8 mouse cellular contexts compared by ENCODE assay signal in the genomic region with DNA sequence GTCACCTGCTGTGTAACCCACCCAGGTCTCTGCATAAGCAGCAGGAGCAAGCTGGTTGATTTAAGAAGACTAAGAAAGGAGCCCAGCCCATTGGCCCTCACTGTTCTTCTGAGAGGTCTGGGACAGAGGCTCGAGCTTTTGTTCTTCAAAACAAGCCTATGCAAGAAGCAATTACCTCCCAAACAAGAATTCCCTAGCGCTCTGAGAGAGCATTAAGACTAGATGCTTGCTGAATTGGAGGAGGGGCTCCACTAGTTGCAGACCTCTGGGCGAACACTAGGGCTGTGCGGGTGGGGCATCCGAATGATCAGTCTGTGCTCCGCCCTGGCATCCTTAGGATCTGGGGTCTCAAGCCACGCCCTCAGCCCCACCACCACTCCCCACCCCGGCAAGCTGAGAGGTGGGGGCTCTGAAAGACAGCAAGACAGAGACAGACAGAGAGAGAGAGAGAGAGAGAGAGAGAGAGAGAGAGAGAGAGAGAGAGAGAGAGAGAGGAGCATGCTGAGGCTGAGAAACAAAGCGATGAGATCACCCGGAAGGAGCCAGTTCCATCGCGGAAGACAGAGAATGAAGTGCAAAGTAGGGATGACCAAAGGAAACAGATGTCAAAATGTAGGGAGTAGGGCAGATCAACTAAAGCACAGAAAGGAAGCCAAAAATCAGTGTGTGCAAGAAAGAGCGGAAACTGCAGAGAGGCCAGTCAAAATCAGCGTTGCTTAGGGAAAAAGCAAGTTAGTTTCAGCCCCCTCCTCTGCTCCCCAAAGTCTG. TPM values are rescaled to one million over a fixed set of nuclear protein-coding genes. Genes with fewer than 3 reads are reported as not detected.
DNase-seq lines count a peak whose midpoint lies in the region; ATAC-seq and TF ChIP-seq lines count a peak whose summit lies in the region.

No protein-coding gene starts in this region.

- 8% methylated on average over 14 of the region's 14 CpGs for WGBS in intestine, postnatal 0 days
- WGBS in midbrain, embryonic 16.5 days, result 4% methylated on average over 14 of the region's 14 CpGs

- peak; percentile 41; the same call in 1 of the 2 replicates for TF ChIP-seq CTCF in intestine, postnatal 0 days (IDR thresholded peaks at IDR 0.05; ENCODE audit: low read depth)

- H3K4me2 ChIP-seq in intestine, postnatal 0 days (replicated peaks; ENCODE audit: low read depth), result peak overlapping the region; percentile 44
- peak overlapping the region; percentile 42 for H3K4me2 ChIP-seq in midbrain, embryonic 16.5 days (ENCODE audit: low read length)

- H3K4me3 ChIP-seq in intestine, postnatal 0 days (ENCODE audit: low read depth, low read length), result peak overlapping the region; percentile 13; the same call in 1 of the 2 replicates
- peak overlapping the region; percentile 20; the same call in 1 of the 2 replicates for H3K4me3 ChIP-seq in midbrain, embryonic 16.5 days (ENCODE audit: low read depth, low read length)

- H3K9ac ChIP-seq in intestine, postnatal 0 days (ENCODE audit: low read depth, low read length), result no peak overlapping the region
- 0 out of 2 replicates have a peak overlapping the region, but pooled peaks have one; percentile 41 for H3K9ac ChIP-seq in midbrain, embryonic 16.5 days (ENCODE audit: low read depth, low read length)

- ATAC-seq in frontal cortex, adult (ENCODE audit: low TSS enrichment), result peak; percentile 52
- ATAC-seq in intestine, postnatal 0 days, result peak; percentile 38; the same call in 1 of the 2 replicates
- ATAC-seq in midbrain, embryonic 16.5 days, result peak; percentile 64

- H3K27me3 ChIP-seq in intestine, postnatal 0 days (replicated peaks; ENCODE audit: control insufficient read depth, insufficient read depth, low read length), result no peaks in the 10 kb centered on the region
- H3K27me3 ChIP-seq in midbrain, embryonic 16.5 days (ENCODE audit: control insufficient read depth, insufficient read depth, low read depth, low read length), result no peaks in the 10 kb centered on the region

- no peak for DNase-seq in frontal cortex, postnatal 25 days (ENCODE audit: low spot score in 2 of 2)
- peak; percentile 76 for DNase-seq in adipocyte (ENCODE audit: low spot score)
- peak; percentile 22 for DNase-seq in gastrocnemius, postnatal 25 days
- no peak for DNase-seq in spleen, adult 18-20 months
- DNase-seq in right cerebral cortex, postnatal 36 days (ENCODE audit: low spot score in 2 of 2), result no peak

- no peaks in the 10 kb centered on the region for H3K36me3 ChIP-seq in intestine, postnatal 0 days (ENCODE audit: control insufficient read depth, insufficient read depth)
- no peaks in the 10 kb centered on the region for H3K36me3 ChIP-seq in midbrain, embryonic 16.5 days (ENCODE audit: control insufficient read depth, insufficient read depth, low read length)

- no peak overlapping the region for H3K27ac ChIP-seq in intestine, postnatal 0 days (ENCODE audit: low read depth, low read length)
- peak overlapping the region; percentile 36 for H3K27ac ChIP-seq in midbrain, embryonic 16.5 days (ENCODE audit: low read length)

- H3K4me1 ChIP-seq in intestine, postnatal 0 days (replicated peaks; ENCODE audit: control insufficient read depth, insufficient read depth, low read length), result no peaks in the 10 kb centered on the region
- H3K4me1 ChIP-seq in midbrain, embryonic 16.5 days (ENCODE audit: control insufficient read depth, insufficient read depth, low read length), result peaks cover 51% of the 10 kb centered on the region

- H3K9me3 ChIP-seq in intestine, postnatal 0 days (ENCODE audit: control insufficient read depth), result no peaks in the 10 kb centered on the region
- no peaks in the 10 kb centered on the region for H3K9me3 ChIP-seq in midbrain, embryonic 16.5 days (replicated peaks; ENCODE audit: control insufficient read depth, low read length, poor library complexity, severe bottlenecking)

RNA-seq across cellular contexts. Expression of gene Gap43, which starts 34.3 kb away (rescaled TPM):
- total RNA-seq in gastrocnemius, postnatal 25 days (2021), result 1 to 10 TPM in 1 of 2 experiments, under 1 TPM in 1; 0.56 to 1.8 TPM
- 39.6 and 40.1 TPM in 2 replicates for polyA plus RNA-seq in intestine, postnatal 0 days (2015; fragmentation: Nextera tagmentation; extraction: Ambion mirVana)
- 1,781 and 1,991 TPM in 2 replicates for polyA plus RNA-seq in midbrain, embryonic 16.5 days (2015; fragmentation: Nextera tagmentation; extraction: Ambion mirVana)

Comparison
In these comparisons a context has a peak if more than half of its experiments do, and no peak if none do; other contexts are left out.
1. DNase-seq: peak in adipocyte (single experiment) and gastrocnemius, postnatal 25 days (single experiment); none in frontal cortex, postnatal 25 days (0 of 2), spleen, adult 18-20 months (0 of 2) and right cerebral cortex, postnatal 36 days (0 of 2).
2. RNA of gene Gap43, which starts 34.3 kb away (polyA plus RNA-seq): 1,781 to 1,991 TPM in midbrain, embryonic 16.5 days; 39.6 to 40.1 TPM in intestine, postnatal 0 days; every median in the first group is over 10 times any median in the second.
3. Peak in every context shown above with its lines, with median percentiles within 50 percentile points of each other: ATAC-seq.